Mouse (Mus musculus) thymus, adult 2 months (tissue): ENCODE results near the gene Gm28035. TPM values are rescaled to one million over a fixed set of nuclear protein-coding genes. Genes with fewer than 3 reads are reported as not detected.

Experiments used
- DNase-seq: peaks from one replicate; pipeline ENCODE4 v3.0.0; 2021
- H3K27ac ChIP-seq: fragments of 200-500 bp; 2 replicates; pipeline ENCODE4 v1.5.1; 2012; ENCODE audit warnings: low read length, control low read depth; ENCODE audit not compliant: control insufficient read depth, insufficient read depth
- H3K27me3 ChIP-seq: fragments of 200-500 bp; 2 replicates; pipeline ENCODE4 v1.6.1; 2012; ENCODE audit warnings: mild to moderate bottlenecking, low read length, moderate library complexity, mixed read lengths; ENCODE audit not compliant: control insufficient read depth, insufficient read depth
- H3K36me3 ChIP-seq: fragments of 200-500 bp; 2 replicates; pipeline ENCODE4 v1.6.1; 2012; ENCODE audit warnings: mild to moderate bottlenecking, low read length, moderate library complexity; ENCODE audit not compliant: control insufficient read depth, insufficient read depth
- H3K4me1 ChIP-seq: fragments of 200-500 bp; replicated peaks from 2 replicates; pipeline ENCODE4 v1.6.1; 2012; ENCODE audit warnings: low read length; ENCODE audit not compliant: control insufficient read depth, insufficient read depth
- H3K4me3 ChIP-seq: fragments of 200-500 bp; 2 replicates; pipeline ENCODE4 v1.5.1; 2012; ENCODE audit warnings: mild to moderate bottlenecking, low read length, control low read depth, moderate library complexity; ENCODE audit not compliant: control insufficient read depth, insufficient read depth
- CTCF ChIP-seq: fragments of 200-500 bp; IDR thresholded peaks from 2 replicates; pipeline ENCODE4 v1.5.1; 2012; ENCODE audit warnings: mild to moderate bottlenecking, control low read depth, low read length, moderate library complexity, borderline replicate concordance; ENCODE audit not compliant: control insufficient read depth, poor library complexity, insufficient read depth; ENCODE audit errors: extremely low read depth
- POLR2A ChIP-seq: fragments of 200-500 bp; IDR thresholded peaks from 2 replicates; pipeline ENCODE4 v1.6.1; 2012; ENCODE audit warnings: mild to moderate bottlenecking, low read length, control low read depth, moderate library complexity; ENCODE audit not compliant: control insufficient read depth, poor library complexity, insufficient read depth; ENCODE audit errors: extremely low read depth
- WGBS: fragments of 180-500 bp; shearing (Covaris S2); methylation state at CpG from one replicate; pipeline ENCODE4 v1.1.7; 2018; 5-methylcytosine and 5-hydroxymethylcytosine counted together
- polyA plus RNA-seq: library from polyadenylated mRNA; depleted of rRNA; stranded (reverse); fragments of >200 nt; gene quantifications from 2 replicates; pipeline ENCODE4 v1.2.3, GENCODE M21; 2012

The Gm28035 gene
- polyA plus RNA-seq, 1 experiment = 15.5 TPM

DNA sequence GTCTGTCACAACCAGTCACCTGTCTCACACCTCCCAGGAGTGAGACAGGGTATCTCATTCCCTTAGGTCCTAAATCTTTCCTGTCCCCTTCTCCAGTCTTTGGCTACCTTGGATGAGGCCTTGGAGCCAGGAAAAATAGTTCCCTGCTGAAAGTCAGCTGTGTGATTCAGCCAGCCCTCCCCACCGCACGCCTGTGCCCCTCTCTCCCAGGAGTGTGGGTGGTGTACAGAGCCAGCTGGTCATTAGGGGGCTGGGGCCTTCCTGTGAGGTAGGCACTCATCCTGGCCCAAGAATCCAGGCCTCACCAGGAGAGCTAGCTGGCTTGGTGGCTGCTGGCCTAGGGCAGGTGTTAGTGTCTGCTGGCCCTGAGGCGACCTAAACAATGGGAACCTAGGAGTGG is 12.2 kb downstream of the Gm28035 start:
- Histone ChIP-seq H3K36me3 (peaks cover 26% of the 10 kb centered on the region), H3K27me3 (no peaks in the 10 kb centered on the region), H3K27ac (peak overlapping the region; percentile 53), H3K4me3 (no peak overlapping the region), H3K4me1 (peaks cover 50% of the 10 kb centered on the region)
- TF ChIP-seq CTCF (no peak), POLR2A (no peak)
- WGBS = 38% methylated on average over 3 of the region's 3 CpGs
- DNase-seq = no peak

DNA sequence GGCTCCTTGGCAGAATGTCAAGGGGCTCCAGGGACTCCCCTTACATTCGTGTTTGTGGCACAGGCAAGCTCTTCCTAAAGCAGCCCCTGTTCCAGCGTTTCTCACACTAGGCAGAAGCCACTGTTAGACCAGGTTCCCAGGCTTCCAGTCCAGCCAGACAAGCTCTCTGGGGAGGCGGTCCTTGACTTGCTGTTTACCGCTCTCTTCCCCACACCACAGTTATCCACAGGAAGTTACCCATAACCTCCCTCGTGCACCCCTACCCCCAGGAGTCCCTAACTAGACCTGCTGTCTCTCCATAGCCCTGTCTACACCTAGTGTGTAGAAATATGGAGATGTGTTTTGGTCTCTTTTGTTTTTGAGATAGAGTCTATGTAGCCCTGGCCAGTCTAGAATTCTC is 13.4 kb downstream of the Gm28035 start:
- H3K4me3 ChIP-seq = no peak overlapping the region
- 11% methylated on average over 5 of the region's 5 CpGs for WGBS
- H3K27me3 ChIP-seq = no peaks in the 10 kb centered on the region
- peaks cover 26% of the 10 kb centered on the region for H3K36me3 ChIP-seq
- peak; percentile 19 for DNase-seq
- H3K27ac ChIP-seq = peak overlapping the region; percentile 53; the same call in 1 of the 2 replicates
- H3K4me1 ChIP-seq = peaks cover 59% of the 10 kb centered on the region
- no peak for TF ChIP-seq CTCF
- no peak for TF ChIP-seq POLR2A

DNA sequence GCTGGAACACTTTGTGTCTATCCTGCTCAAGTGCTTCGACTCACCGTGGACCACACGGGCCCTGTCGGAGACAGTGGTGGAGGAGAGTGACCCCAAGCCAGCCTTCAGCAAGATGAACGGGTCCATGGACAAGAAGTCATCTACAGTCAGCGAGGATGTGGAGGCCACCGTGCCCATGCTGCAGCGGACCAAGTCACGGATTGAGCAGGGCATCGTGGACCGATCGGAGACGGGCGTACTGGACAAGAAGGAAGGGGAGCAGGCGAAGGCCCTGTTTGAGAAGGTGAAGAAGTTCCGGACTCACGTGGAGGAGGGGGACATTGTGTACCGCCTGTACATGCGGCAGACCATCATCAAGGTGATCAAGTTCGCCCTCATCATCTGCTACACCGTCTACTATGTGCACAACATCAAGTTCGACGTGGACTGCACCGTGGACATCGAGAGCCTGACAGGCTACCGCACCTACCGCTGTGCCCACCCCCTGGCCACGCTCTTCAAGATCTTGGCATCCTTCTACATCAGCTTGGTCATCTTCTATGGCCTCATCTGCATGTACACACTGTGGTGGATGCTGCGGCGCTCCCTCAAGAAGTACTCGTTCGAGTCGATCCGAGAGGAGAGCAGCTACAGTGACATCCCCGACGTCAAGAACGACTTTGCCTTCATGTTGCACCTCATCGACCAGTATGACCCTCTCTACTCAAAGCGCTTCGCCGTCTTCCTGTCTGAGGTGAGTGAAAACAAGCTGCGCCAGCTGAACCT is 15.4 kb downstream of the Gm28035 start:
- DNase-seq = no peak
- 97% methylated on average over 42 of the region's 42 CpGs for WGBS
- TF ChIP-seq CTCF (no peak), POLR2A (no peak)
- no peak overlapping the region for H3K27ac ChIP-seq
- H3K27me3 ChIP-seq = no peaks in the 10 kb centered on the region
- peaks cover 59% of the 10 kb centered on the region for H3K4me1 ChIP-seq
- H3K4me3 ChIP-seq = no peak overlapping the region
- H3K36me3 ChIP-seq = peaks cover 36% of the 10 kb centered on the region

DNA sequence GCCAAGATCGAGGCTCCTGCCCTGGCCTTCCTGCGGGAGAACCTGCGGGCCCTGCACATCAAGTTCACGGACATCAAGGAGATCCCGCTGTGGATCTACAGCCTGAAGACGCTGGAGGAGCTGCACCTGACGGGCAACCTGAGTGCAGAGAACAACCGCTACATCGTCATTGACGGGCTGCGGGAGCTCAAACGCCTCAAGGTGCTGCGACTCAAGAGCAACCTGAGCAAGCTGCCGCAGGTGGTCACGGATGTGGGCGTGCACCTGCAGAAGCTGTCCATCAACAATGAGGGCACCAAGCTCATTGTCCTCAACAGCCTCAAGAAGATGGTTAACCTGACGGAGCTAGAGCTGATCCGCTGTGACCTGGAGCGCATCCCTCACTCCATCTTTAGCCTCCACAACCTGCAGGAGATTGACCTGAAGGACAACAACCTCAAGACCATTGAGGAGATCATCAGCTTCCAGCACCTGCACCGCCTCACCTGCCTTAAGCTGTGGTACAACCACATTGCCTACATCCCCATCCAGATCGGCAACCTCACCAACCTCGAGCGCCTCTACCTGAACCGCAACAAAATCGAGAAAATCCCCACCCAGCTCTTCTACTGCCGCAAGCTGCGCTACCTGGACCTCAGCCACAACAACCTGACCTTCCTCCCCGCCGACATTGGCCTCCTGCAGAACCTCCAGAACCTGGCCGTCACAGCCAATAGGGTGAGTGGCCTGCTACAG is 16.4 kb downstream of the Gm28035 start:
- peaks cover 37% of the 10 kb centered on the region for H3K36me3 ChIP-seq

DNA sequence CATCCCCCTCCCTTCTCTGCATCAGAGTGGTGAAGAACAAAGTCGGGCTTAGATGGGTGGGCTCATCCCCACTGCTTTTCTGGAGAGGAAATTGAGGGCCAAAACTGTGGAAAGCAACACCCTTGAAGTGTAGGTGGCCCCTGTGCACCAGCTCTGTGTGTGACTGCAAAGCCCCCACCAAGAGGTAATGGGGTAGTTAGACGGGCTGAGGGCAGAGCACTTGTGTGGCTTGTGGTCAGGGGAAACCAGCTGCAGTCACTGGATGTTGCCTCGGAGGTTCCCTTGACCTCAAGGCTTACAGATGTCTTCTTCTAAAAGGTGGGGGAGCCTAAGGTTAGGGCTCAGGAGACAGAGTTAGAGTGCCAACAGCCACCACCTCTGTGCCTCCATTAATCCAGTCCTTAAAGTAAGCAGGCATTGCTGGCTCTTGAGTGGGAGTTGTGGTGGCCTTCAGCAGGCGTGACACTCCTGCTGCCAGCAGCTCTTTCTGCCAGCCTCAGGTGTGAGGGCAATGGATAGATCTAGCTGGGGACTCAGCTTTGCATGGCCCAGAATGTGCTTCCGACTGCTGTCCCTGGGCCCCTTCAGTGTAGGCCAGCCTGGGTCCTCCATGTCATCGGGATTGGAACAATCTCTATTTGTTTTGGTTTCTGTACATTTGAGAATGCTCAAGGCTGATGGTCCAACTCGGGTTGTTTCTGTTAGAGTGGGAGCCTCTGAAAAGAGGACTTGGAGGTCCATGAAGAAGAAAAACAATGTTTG is 17.5 kb downstream of the Gm28035 start:
- TF ChIP-seq POLR2A (no peak), CTCF (no peak)
- Histone ChIP-seq H3K36me3 (peaks cover 47% of the 10 kb centered on the region), H3K27ac (no peak overlapping the region), H3K27me3 (no peaks in the 10 kb centered on the region), H3K4me3 (no peak overlapping the region), H3K4me1 (peaks cover 40% of the 10 kb centered on the region)
- WGBS = 30% methylated on average over 7 of the region's 7 CpGs
- DNase-seq = no peak

More for the DNA sequence above, 16.4 kb downstream of the Gm28035 start:
- H3K27me3 ChIP-seq = no peaks in the 10 kb centered on the region
- H3K27ac ChIP-seq = no peak overlapping the region
- no peak for TF ChIP-seq POLR2A
- no peak for TF ChIP-seq CTCF
- WGBS = 80% methylated on average over 30 of the region's 30 CpGs
- DNase-seq = no peak
- peaks cover 50% of the 10 kb centered on the region for H3K4me1 ChIP-seq
- H3K4me3 ChIP-seq = no peak overlapping the region

DNA sequence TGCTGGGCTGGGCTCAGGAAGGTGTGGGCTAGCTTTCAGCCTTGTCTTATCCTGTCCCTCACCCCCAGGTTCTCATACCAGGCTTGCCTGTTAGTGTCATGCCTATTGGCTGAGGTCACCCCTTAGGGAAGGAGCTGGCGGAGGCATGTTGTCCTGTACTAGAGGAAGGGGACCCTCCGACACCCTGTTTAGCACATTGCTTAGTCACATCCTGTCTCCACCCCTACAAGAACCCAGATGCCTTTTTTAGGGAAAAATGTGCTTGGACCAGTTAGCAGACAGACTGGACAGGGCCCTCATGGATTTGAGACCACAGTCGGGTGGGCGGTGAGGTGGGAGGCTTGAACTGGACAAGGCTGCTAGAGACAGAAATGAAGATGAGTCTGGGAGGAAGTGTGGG is 18.2 kb downstream of the Gm28035 start:
- Histone ChIP-seq H3K27ac (no peak overlapping the region), H3K27me3 (no peaks in the 10 kb centered on the region), H3K4me1 (peaks cover 33% of the 10 kb centered on the region), H3K36me3 (peaks cover 54% of the 10 kb centered on the region), H3K4me3 (no peak overlapping the region)
- DNase-seq = no peak
- WGBS = 64% methylated on average over 4 of the region's 4 CpGs
- TF ChIP-seq POLR2A (no peak), CTCF (no peak)
